Mouse (Mus musculus) heart, postnatal 0 days (tissue): ENCODE data around the gene Ric1. TPM values are rescaled to one million over a fixed set of nuclear protein-coding genes. Genes with fewer than 3 reads are reported as not detected.

Source experiments
- ATAC-seq: fragments of 200-750 bp; cut with Nextera tagmentation; 2 replicates; pipeline ENCODE4 v1.8.0; 2017; ENCODE audit warnings: low read depth, moderate number of reproducible peaks, moderate library complexity; ENCODE audit not compliant: insufficient read depth
- DNase-seq: peaks from one replicate; pipeline ENCODE4 v3.0.0-alpha.2; 2016; ENCODE audit warnings: low spot score
- H3K27ac ChIP-seq: fragments of 300-500 bp; sonication (generic); 2 replicates; pipeline ENCODE4 v1.5.1; 2014; ENCODE audit warnings: low read depth, mild to moderate bottlenecking
- H3K27me3 ChIP-seq: fragments of 300-500 bp; sonication (generic); 2 replicates; pipeline ENCODE4 v1.6.1; 2014; ENCODE audit warnings: low read length, mixed read lengths; ENCODE audit not compliant: control insufficient read depth, insufficient read depth
- H3K36me3 ChIP-seq: fragments of 300-500 bp; sonication (generic); replicated peaks from 2 replicates; pipeline ENCODE4 v1.6.1; 2014; ENCODE audit warnings: low read length, mixed read lengths; ENCODE audit not compliant: control insufficient read depth, insufficient read depth
- H3K4me1 ChIP-seq: fragments of 300-500 bp; sonication (generic); 2 replicates; pipeline ENCODE4 v1.6.1; 2014; ENCODE audit warnings: antibody characterized with exemption; ENCODE audit not compliant: control insufficient read depth, insufficient read depth
- H3K4me2 ChIP-seq: fragments of 300-500 bp; sonication (generic); 2 replicates; pipeline ENCODE4 v1.6.1; 2014; ENCODE audit warnings: low read depth, mild to moderate bottlenecking, low read length, moderate library complexity
- H3K4me3 ChIP-seq: fragments of 300-500 bp; sonication (generic); 2 replicates; pipeline ENCODE4 v1.5.1; 2014; ENCODE audit warnings: low read depth, low read length
- H3K9ac ChIP-seq: fragments of 300-500 bp; sonication (generic); replicated peaks from 2 replicates; pipeline ENCODE4 v1.6.1; 2014; ENCODE audit warnings: low read depth, low read length, mixed read lengths
- H3K9me3 ChIP-seq: fragments of 300-500 bp; sonication (generic); replicated peaks from 2 replicates; pipeline ENCODE4 v1.6.1; 2016; ENCODE audit warnings: low read length; ENCODE audit not compliant: control insufficient read depth
- CTCF ChIP-seq: IDR thresholded peaks from 2 replicates; pipeline ENCODE4 v1.5.1; 2016; ENCODE audit warnings: antibody characterized with exemption, control low read depth, low read depth
- EP300 ChIP-seq: IDR thresholded peaks from 2 replicates; pipeline ENCODE4 v1.6.1; 2016; ENCODE audit warnings: antibody characterized with exemption, low read depth
- WGBS: fragments of 180-500 bp; shearing (Covaris S2); extraction: QIAGEN DNeasy Blood & Tissue Kit; methylation state at CpG from one replicate; pipeline ENCODE4 v1.1.7; 2014; 5-methylcytosine and 5-hydroxymethylcytosine counted together
- polyA plus RNA-seq: library from polyadenylated mRNA; unstranded; fragments of >200 nt; fragmentation: Nextera tagmentation; extraction: Ambion mirVana; gene quantifications from 2 replicates; pipeline ENCODE4 v1.2.1, GENCODE M21; 2015
- total RNA-seq: library from RNA; depleted of rRNA; stranded (reverse); fragments of >200 nt; gene quantifications from 2 replicates; pipeline ENCODE4 v1.2.3, GENCODE M21; 2014; ENCODE audit warnings: low replicate concordance

The Ric1 gene
- total and polyA plus RNA-seq, 2 experiments from 2014 or later: 6.0 to 29.9 TPM

GRCm38 (mm10) chr19:29489785-29490284 is 32.2 kb upstream of the Ric1 start:
- Histone ChIP-seq H3K4me3 (no peak overlapping the region), H3K4me2 (no peak overlapping the region), H3K27me3 (no peaks in the 10 kb centered on the region), H3K36me3 (no peaks in the 10 kb centered on the region), H3K27ac (no peak overlapping the region), H3K4me1 (no peaks in the 10 kb centered on the region), H3K9me3 (no peaks in the 10 kb centered on the region), H3K9ac (no peak overlapping the region)
- ATAC-seq (no peak), DNase-seq (no peak)
- 84% methylated on average over 3 of the region's 3 CpGs for WGBS
- no peak for TF ChIP-seq EP300
- TF ChIP-seq CTCF: no peak

GRCm38 (mm10) chr19:29491467-29491866 is 30.6 kb upstream of the Ric1 start:
- H3K36me3 ChIP-seq: no peaks in the 10 kb centered on the region
- H3K4me3 ChIP-seq: no peak overlapping the region
- H3K27ac ChIP-seq: no peak overlapping the region
- ATAC-seq (no peak), DNase-seq (no peak)
- no peak overlapping the region for H3K9ac ChIP-seq
- TF ChIP-seq EP300 (no peak), CTCF (no peak)
- 81% methylated on average over 9 of the region's 9 CpGs for WGBS
- H3K27me3 ChIP-seq: no peaks in the 10 kb centered on the region
- H3K4me2 ChIP-seq: no peak overlapping the region
- no peaks in the 10 kb centered on the region for H3K4me1 ChIP-seq
- no peaks in the 10 kb centered on the region for H3K9me3 ChIP-seq

DNA sequence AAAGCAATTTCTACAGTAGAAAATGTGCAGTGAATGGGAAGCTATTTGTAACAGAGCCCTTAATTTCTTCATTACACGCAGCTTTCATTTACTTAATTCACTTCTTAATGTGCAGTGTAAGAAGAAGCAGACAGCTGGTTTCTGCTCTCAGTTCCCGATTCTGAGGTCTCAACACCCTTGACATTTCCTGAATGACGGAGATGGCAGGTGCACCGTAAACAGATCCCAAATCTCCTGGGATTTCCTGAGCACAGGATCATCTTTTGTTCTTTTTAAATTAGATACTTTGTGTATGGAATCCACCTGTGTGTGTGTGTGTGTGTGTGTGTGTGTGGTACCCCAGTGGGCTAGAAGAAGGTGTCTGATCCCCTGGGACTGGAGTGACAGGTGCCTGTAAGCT is 27.6 kb upstream of the Ric1 start:
- no peaks in the 10 kb centered on the region for H3K4me1 ChIP-seq
- H3K9ac ChIP-seq: no peak overlapping the region
- H3K4me2 ChIP-seq: no peak overlapping the region
- DNase-seq: no peak
- no peaks in the 10 kb centered on the region for H3K27me3 ChIP-seq
- WGBS: 75% methylated on average over 4 of the region's 4 CpGs
- no peaks in the 10 kb centered on the region for H3K36me3 ChIP-seq
- ATAC-seq: no peak
- no peak for TF ChIP-seq EP300
- TF ChIP-seq CTCF: no peak
- no peaks in the 10 kb centered on the region for H3K9me3 ChIP-seq
- no peak overlapping the region for H3K27ac ChIP-seq
- H3K4me3 ChIP-seq: no peak overlapping the region

DNA sequence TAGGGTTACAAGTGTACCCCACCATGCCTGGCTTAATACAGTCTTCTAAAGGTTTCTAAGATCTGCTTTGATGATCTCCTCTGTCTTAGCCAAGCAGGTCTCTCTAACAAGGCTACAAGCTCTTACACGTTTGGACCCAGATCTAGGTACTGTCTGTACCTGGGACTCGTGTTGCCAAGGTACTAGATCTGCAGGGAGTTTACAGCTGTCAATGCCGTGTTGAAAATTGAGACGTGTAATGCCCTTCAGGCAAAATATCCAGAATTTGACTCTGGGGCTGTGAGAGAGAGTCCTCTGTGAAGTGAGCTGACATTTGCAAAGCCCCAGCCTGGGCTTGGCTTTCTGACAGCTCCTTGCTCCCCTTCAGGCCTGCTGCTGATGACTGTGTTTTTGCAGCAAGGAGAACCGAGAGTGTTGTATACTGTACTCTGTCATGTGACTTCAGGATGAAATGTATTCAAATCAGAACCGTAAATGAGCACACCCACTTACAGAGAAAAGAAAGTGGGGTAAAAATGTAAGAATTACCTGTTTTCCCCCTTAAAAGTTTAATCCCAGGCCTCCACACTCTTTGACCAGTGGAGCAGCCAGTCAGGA is 26.0 kb upstream of the Ric1 start:
- Histone ChIP-seq H3K27ac (no peak overlapping the region), H3K4me3 (no peak overlapping the region), H3K9ac (no peak overlapping the region), H3K36me3 (no peaks in the 10 kb centered on the region), H3K4me2 (no peak overlapping the region), H3K9me3 (no peaks in the 10 kb centered on the region), H3K27me3 (no peaks in the 10 kb centered on the region), H3K4me1 (no peaks in the 10 kb centered on the region)
- no peak for TF ChIP-seq CTCF
- TF ChIP-seq EP300: no peak
- 73% methylated on average over 6 of the region's 6 CpGs for WGBS
- DNase-seq: no peak
- ATAC-seq: no peak

DNA sequence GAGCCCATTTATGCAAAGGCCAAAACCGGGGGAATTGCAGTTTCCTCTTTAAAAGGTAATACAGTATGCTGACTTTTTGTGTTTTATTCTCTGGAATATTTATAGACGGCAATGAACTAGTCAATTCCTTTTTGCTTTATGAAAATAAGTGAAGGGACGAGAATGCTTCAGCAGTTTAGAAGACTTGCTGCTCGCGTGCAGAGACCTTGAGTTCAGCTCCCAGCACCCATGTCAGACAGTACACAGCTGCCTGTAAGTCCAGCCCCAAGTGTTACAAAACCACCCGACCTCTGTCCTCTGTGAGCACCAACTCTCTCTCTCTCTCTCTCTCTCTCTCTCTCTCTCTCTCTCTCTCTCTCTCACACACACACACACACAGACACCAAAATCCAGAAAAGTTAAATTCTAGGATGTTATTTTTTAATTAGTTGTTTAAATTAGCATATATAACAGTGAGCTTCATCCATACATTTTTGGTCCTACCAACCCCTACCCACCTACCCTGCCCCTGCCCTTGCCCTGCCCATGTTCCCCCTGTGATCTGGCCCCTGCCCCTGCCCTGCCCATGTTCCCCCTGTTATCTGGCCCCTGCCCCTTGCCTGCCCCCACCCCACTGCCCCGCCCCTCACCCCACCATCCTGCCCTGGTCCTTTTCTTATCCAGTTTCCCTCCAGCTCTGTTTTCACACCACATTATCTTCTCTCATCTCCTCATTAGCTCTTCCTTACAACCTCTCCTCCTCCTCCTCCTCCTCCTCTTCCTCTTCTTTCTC is 25.1 kb upstream of the Ric1 start:
- Histone ChIP-seq H3K4me1 (no peaks in the 10 kb centered on the region), H3K27me3 (no peaks in the 10 kb centered on the region), H3K36me3 (no peaks in the 10 kb centered on the region), H3K9me3 (no peaks in the 10 kb centered on the region), H3K4me2 (no peak overlapping the region), H3K4me3 (no peak overlapping the region), H3K9ac (no peak overlapping the region), H3K27ac (no peak overlapping the region)
- DNase-seq (no peak), ATAC-seq (no peak)
- WGBS: 78% methylated on average over 7 of the region's 7 CpGs
- TF ChIP-seq EP300: no peak
- no peak for TF ChIP-seq CTCF
